Mouse (Mus musculus) heart, adult 9 months (tissue): ENCODE data around the gene Srgap1.
A peak's percentile ranks its signal among the peaks of the same experiment; 100 is the strongest.

Experiments used
- DNase-seq, 2 experiments: peaks; one replicate each; pipeline ENCODE4 v3.0.0; 2022; ENCODE audit warnings: low spot score in 2 of 2

Srgap1 gene

DNA sequence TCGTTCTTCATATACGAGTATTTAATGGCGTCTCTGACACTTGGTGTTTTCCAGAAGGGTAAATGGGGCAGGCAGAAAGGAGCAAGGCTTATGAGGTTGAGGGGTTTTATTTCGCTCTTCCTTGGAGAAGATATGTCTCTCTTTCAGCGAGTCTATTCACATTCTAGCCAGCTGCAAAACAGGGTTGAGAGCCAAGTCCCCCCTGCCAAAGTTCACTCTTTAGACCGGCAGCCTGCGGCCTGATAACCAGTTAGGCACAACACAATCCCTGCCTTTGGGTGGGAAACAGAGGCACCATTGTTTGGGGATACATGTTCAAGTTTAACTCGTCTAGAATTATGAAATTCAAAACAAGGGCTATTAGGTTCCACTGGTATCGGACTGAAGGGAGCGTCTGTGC, 83.0 kb downstream of the Srgap1 start:
- no peak for DNase-seq

DNA sequence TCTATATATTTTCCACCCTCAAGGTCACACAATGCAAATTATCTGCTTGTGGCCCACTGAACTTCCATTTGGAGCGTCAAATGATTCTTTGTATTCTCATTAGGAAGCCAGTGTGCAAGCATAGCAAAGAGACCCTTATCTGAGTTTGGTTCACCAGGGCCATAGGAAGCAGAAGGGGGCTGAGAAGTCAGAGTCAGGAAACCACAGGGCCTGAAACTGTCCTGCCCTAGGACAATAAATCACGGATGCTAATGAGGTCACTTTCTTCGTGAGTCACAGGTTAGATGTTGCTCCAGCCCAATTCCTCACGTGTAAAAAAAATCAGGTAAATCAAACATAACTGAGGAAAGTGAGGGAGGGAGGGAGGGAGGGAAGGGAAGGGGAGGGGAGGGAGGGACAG, 85.1 kb downstream of the Srgap1 start:
- DNase-seq, result no peak

DNA sequence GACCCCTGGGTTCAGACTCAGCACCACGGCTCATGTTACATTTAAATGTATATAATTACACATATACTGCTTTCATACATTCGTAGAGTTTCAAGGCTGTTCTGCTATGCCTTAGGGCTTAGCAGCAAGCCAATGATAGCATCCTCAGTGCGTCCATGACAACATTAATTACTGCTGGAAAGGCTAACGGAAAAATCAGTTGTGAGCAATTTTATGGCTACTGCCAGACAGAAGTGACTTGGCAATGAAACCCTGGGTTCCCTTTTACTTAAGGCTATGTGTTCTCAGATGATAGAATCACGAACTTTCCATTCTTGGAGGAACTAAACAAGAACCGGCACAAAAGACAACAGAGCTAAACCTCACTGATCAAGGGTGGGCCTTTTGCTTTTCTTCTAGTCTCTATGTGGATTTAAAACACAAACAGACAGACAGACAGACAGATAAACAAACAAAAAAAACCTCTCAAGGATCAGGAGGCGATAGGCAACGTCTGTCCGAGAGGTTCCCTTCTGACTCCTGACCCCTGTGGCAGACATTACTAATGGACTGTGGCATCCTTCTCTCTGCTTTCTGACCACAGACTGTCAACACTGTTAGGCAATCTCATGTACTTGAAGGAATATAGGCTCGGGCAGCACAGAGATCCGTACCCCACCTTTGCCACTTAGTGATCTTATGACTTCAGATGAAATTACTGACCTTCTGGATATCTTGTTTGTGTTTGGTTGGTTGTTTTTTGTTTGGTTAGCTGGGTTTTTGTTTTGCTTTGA, 85.8 kb downstream of the Srgap1 start:
- DNase-seq, result no peak

DNA sequence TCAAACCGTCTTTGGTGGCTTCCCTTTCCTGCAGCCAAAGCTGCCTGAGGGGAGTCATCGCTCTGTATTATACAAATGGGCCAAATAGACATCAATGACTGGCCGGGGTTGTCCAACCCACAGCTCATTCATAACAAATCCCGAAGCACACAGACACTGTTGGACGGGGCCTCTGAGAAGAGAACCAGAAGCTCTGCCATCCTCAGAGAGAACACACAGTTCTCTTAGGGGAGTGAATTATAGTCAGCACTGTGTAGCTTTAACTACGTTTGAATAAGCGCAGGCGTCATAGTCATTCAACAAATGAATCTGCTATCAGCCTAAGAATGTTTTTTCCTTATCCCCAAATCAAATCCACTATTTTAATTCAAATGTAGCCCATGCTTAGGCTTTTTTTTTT, 88.4 kb downstream of the Srgap1 start:
- DNase-seq, result no peak

DNA sequence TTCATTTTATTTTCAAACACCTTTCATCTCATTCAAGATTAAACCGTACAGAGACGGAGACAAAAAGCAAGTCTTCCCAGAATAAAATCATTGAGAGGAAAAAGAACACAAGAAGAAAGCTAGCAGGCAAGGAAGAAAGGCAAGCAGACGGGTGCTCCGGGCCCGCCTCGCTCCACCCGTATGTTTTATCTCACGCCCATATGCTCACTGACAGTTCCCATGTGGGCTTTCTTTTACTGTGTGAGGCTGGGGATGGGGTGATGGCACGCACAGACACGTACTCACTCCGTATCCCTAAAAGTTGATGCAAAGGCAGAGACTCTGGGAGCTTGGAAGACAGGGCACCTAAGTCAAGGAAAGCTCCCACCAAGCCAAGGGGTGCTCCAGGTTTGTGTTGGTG, 90.6 kb downstream of the Srgap1 start:
- no peak for DNase-seq

DNA sequence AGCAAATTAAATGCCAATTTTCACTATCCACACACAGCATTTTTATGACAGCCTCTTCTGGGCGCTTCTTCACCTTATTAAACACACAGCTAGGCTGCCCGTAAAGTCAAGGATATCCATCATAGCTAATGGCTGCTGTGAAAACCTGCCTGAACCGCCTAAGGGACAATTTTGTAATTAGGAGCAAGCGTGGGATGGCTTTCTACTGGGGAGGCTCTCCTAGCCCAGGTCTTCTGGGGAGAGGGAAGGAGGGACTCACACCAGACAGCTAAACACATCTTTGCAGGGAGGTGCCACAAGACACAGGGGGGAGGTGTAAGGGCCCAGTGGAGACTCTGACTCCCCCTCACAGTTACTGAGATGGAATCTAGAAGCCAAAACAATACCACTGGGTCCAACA, 91.4 kb downstream of the Srgap1 start:
- DNase-seq, result no peak

DNA sequence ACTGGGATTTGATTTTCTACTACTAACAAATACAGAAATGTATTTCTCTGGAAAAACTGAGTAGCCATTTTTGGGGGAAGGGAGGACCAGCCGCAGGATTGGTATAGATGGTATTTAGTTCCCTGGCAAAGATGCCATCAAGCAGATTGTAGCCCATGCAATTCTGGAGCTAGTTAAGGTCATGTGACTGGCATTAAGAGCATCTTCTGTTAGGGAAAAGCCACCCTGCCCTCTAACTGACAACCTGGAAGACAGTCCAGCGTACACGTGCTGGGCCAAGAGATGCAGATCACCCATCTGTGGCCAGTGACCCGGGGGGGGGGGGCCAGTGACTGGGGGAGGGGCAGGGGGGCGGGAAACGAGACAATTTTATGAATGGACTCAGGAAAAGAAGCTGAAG, 92.2 kb downstream of the Srgap1 start:
- DNase-seq, result no peak

DNA sequence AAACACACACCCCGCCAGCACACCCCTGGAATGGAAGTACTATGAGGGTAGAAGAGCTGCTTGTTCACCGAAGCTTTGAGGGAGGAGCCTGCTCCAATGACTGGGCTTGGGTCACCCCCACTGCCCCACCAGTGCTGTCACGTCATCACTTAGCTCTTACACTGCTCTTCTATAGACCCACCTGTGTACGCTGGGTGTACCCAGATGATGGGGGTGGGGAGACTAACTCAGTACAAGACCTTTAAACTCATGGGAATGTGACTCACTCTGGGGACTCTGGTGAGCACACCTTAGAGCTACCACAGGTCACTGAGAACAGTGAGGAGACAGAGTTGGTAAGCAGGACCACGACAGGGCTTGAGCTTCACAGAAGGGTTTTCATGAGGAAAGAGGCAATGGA, 94.1 kb downstream of the Srgap1 start:
- no peak for DNase-seq

DNA sequence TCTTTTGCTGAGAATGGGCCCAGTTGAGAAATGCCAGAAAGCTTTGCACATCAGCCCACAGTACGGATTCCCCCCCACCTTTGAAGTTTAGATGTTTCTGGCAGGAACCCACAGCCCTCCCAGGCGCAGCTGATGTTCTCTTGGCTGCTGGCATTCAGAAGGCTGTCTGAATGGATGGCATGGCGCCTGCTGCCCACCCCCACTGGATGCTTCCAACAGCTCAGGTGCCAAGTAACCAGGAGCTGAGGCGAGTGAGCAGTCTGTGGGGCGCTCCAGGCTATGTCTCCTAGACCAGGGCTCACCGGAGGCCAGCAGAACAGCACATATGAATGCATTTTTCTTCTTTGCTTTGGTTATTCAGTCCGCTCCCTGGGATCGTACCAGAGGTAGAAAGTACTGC, 100.9 kb downstream of the Srgap1 start:
- DNase-seq, result no peak

DNA sequence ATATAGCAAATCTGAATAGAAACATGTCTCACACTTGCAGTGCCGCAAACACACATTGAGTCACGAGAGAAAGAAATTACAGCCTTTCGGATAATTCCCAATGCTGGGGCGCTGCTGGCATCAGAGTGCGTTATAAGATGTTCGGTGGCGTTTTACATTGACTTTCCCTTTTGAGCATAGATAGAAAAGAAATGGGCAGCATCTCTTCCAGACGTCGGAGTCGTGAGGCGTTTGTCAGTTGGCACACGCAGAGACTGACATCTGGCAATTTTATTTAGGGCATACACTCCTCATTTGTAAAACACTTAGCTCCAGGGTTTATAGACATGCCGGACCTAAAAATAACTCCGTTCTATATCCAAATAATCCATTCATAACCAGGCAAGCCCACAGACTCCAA, 115.2 kb downstream of the Srgap1 start:
- DNase-seq, result no peak

DNA sequence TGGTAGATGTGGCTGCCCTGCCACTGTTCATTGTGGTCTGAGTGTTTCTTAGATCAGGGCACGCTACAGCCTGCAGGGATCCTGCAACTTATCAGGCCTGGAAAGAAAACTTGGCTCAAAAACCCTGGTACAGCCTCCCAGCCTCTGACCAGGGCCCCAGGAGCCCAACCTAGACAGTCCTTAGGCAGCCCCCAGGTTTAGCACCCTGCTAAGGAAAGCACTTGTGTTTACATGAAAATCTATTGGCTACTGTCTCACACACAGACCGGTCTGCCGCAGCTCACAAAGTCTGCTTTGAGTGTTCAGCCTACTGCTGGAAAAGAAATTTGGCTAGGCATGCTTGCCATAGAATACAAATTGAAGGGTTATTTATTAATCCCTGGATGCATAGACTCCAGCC, 121.0 kb downstream of the Srgap1 start:
- DNase-seq, result no peak

DNA sequence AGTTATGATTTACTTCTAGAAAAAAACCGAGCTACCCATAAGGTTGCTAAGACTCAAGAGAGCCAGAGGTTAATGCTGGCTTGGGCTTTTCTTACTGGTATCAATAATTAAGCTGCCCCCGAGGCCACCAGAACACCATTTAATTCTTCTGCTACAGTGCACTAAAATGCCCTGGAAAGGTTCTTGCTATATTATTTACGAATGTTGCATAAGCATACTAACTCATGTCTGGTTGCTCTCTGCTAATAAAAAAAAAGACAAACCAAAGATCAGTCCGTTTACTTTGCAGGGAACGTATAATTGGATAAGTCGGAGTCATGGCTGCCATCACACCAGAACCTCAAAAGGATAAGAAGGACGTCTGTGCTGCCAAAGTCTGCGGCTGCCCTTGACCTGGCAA, 128.1 kb downstream of the Srgap1 start:
- no peak for DNase-seq

DNA sequence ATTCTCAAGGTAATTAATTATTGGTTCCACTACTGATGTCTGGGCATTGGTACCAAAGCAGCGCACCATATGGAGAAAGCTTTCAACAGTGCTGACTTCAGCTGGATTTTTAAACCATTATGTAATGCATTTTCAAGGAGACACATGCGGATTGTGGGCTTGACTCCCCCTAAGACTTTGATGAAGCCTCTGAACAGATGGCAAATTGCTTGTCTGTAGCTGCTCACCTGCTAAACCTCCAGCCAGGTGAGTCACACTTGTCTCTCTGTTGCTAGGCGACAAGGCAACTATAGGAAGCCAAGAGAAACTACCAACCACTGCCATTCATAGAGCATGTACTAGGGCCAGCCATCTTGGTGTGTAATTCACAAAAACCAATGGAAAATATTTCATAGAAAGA, 128.5 kb downstream of the Srgap1 start:
- DNase-seq, result no peak

DNA sequence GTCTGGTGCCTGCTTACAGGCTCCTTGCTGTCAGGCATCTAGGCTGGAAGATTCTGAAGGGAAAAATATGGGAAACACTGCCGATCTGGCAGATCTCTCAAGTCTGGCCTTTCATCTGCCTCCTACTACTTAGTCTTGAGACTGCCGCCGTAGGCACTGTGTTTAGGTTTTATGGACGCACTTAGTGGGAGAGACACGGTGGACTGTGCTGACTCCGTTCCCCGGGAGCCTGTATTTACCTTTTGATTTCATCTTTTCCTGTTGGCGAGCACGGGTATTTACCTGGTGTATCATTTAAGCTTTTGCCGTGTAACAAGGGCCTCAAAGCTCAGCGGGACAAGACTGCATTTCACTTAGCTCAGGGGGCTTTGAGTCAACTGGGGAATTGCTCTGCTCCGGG, 131.6 kb downstream of the Srgap1 start:
- DNase-seq, result no peak

DNA sequence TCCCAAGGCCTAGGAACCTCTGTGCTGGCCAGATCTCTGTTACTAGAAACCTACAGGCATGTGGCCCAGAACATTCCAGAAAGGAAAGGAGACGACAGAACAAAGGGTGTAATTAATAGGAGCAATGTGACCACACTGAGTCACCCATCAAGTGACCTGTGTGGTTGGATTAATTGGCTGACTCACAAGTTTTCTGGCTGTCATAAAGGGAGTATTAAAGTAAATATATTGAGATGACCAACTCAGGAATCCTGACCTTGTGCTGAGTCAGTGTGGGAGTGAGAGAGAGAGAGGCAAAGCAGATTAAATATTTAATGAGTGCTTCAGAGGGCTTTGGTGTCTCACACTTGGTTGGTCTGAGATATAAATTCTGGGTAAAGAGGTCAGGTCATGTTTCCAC, 143.0 kb downstream of the Srgap1 start:
- DNase-seq, result peak; percentile 42 to 47

DNA sequence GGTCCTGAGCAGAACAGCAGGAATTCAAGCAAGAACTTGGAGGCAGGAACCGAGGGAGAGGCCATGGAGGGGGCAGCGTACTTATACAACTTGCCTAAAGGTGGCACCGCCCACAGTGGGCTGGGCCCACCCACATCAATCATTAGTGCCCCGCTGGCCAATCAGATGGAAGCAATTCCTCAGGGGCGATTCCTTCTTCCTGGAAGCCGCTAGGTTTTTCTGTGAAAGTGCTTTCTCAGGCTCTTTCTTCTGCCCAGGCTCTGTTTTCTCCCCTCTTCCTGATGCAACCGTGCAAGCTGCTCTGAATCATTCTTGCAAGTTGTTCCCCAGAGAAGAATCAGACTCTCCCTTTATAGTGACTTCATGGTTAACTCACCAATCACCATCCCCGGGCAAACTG, 144.5 kb downstream of the Srgap1 start:
- peak; percentile 13 to 35 for DNase-seq

DNA sequence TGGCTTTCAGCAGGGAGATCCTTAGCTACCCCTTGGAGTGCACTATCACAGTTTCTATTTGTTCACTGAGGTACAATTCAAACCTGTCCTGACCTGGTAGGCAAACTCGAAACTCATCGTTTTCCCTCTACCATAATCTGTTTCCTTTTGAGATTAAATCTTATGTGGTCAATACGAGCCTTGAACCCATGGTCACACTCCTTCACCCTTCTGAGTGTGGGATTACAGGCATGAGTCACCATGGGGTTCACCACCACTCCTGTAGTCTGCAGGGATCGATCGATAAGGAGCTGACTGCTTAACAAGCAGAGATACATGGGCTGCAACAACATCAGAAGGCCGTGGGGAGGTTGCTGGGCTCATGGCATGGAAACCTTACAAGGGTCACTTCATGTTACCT, 146.3 kb downstream of the Srgap1 start:
- DNase-seq, result no peak

DNA sequence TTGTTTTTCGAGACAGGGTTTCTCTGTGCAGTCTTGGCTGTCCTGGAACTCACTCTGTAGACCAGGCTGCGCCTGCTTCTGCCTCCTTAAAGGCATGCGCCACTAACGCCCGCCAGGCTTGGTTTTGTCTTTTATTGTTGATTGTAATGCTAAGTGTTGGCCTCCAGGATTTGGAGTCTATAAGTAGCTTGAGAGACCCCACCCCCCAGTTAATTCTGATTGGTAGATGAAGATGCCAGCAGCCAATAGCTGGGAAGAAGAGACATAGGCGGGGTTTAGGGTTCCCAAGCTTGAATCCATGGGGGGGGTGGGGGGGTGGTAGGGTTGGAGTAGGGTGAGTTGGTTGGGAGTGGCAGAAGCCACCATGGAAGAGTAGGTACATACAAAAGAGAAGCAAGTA, 147.4 kb downstream of the Srgap1 start:
- DNase-seq, result no peak

DNA sequence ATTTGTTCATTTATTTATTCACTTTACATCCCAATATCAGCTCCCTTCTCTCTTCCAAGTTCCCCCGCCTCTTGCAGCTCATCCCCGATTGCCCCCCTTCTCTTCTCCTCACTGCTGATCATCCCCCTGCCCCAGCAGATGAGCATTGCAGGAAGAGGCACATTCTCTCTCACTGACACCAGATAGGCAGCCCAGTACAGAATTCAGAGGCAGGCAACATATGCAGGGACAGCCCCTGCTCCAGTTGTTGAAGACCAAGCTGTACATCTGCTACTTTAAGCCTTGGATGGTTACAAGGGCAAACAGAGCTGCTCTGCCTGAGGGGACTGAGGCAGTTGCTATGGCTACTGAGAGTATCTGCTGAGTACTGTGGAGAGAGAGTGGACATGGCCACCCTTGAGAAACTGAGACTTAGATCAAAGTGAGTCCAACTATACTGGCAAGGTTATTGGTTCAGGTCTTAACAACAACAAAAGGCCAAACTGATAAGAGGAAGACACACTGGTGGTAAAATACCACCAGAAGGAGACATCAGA, 149.2 kb downstream of the Srgap1 start:
- no peak for DNase-seq

DNA sequence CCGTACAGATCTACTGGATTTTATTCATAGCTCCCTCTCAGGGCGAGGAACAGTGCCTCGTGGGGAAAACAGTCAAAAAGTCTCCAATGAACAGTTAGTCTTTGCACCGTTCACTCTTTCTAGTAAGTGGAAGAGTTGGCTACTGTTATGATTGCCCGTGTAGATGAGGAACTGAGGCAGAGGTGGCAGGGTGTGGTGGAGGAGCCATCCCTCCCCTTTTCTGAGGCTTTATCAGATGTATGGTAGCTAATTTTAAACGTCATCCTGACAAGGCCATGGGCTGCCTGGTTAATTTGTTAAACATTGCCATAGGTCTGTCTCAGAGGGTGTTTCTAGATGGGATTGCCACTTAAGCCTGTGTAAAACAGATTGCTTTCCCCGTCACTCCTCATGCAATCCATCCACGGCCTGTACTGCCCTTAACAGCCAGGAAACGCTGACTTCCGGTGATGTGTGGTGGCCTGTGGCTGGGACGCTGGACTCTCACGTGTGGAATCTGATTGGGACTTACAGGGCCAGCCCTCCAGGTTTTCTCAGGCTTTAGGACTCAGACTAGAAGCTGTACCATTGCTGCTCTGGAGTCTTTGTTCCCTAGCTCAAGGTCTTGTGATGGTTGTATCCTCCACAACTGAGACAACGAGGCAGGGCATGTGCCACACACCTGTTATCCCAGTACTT, 155.6 kb downstream of the Srgap1 start:
- DNase-seq, result no peak

DNA sequence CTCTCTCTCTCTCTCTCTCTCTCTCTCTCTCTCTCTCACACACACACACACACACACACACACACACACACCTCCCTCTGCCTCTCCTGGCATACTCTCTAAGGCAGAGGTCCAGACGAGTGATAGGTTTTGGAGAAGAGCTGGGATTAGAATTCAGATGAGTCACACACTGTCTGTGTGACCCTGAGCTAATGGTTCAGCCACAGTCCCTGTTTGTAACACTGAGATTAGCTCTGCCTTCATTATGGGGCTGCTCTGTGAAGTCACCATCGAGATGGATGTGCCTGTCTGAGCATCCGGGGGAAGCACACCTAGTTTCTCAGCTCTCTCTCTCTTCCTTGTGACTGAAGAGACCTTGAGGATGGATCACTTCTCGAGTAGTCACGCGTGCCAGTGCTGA, 157.1 kb downstream of the Srgap1 start:
- DNase-seq, result no peak

DNA sequence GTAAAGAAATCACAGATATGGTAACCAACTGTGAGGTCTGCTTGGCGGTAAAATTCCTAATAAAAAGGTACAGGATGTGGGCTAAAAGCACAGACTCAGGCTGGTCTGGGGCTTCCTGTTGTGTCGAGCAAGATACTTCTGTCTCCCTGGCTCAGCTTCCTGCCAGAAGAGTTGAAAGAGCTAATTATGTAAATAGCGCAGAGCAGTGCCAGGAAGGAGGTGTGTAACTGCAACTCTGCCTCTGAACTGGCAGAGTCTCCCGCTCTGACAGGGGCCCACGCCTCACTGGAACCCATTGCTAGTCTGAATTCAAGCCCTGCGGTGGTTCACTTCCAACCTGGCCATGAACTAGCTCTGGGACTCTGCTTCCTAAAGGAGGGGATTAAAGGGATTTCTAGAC, 160.3 kb downstream of the Srgap1 start:
- DNase-seq, result no peak

DNA sequence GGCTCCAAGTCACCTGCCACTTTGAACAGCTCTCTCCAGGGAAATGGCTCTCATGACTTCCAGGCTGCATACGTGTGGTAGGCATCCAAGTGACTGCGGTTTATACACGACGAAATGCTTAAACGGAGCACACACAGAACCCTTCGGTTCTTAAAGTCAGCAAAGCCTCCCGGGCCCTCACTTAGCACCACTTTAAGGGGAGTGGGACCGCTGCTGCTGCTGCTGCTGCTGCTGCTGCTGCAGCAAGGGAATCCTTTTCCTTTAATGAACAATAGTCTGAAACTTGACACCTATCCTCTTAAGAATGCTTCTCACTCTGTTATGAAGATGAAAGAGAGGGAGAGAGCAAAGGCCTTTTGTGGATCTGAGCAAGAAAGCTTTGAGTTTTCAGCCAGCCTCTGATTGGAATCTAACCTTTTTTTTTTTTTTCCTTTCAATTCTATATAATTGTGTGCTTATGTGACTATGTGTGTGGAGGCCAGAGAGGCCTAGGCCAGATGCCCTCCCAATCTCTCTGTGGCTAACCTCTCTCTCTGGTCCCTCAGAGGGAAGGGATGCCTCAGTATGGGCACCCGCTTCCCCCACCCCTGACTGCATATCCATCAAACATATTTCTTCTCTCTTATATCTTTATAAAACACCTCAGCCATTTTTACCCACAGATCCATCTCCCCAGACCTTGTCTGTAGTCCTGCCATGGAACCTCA, 161.4 kb downstream of the Srgap1 start:
- DNase-seq, result no peak
